Mouse (Mus musculus) cortical plate, adult 2 months (tissue): ENCODE data around the gene Aoc2.

ENCODE experiments used
- CTCF ChIP-seq: fragments of 200-500 bp; IDR thresholded peaks from 2 replicates; pipeline ENCODE4 v1.5.1; 2011; ENCODE audit warnings: mild to moderate bottlenecking, control low read depth, low read length; ENCODE audit not compliant: insufficient read depth; ENCODE audit errors: extremely low read depth
- POLR2A ChIP-seq: fragments of 200-500 bp; IDR thresholded peaks from 2 replicates; pipeline ENCODE4 v1.6.1; 2011; ENCODE audit warnings: mild to moderate bottlenecking, low read length, control low read depth; ENCODE audit not compliant: insufficient read depth; ENCODE audit errors: extremely low read depth

- TF ChIP-seq POLR2A: no peak
- no peak for TF ChIP-seq CTCF
These were observed 42.6 kb downstream of the Aoc2 start, which contains the start of gene G6pc for GRCm38 (mm10) chr11:101367326-101367935.
